Mouse (Mus musculus) stomach, embryonic 16.5 days (tissue): ENCODE results near the gene A430005L14Rik. TPM values are rescaled to one million over a fixed set of nuclear protein-coding genes. Genes with fewer than 3 reads are reported as not detected.

Source experiments
- ATAC-seq: fragments of 200-750 bp; cut with Nextera tagmentation; 2 replicates; pipeline ENCODE4 v1.8.0; 2017; ENCODE audit warnings: moderate number of reproducible peaks, moderate TSS enrichment; ENCODE audit not compliant: insufficient read depth, low FRiP score
- H3K27ac ChIP-seq: fragments of 300-500 bp; sonication (generic); 2 replicates; pipeline ENCODE4 v1.5.1; 2014; ENCODE audit warnings: low read length
- H3K27me3 ChIP-seq: fragments of 300-500 bp; sonication (generic); 2 replicates; pipeline ENCODE4 v1.6.1; 2014; ENCODE audit warnings: low read length, control low read depth, mixed read lengths; ENCODE audit not compliant: control insufficient read depth, insufficient read depth
- H3K36me3 ChIP-seq: fragments of 300-500 bp; sonication (generic); 2 replicates; pipeline ENCODE4 v1.6.1; 2014; ENCODE audit warnings: low read length; ENCODE audit not compliant: control insufficient read depth, insufficient read depth
- H3K4me1 ChIP-seq: fragments of 300-500 bp; sonication (generic); 2 replicates; pipeline ENCODE4 v1.6.1; 2014; ENCODE audit warnings: low read length, control low read depth, mixed read lengths; ENCODE audit not compliant: control insufficient read depth, insufficient read depth
- H3K4me2 ChIP-seq: fragments of 300-500 bp; sonication (generic); 2 replicates; pipeline ENCODE4 v1.6.1; 2014; ENCODE audit warnings: low read depth, low read length, mixed read lengths
- H3K4me3 ChIP-seq: fragments of 300-500 bp; sonication (generic); replicated peaks from 2 replicates; pipeline ENCODE4 v1.5.1; 2014; ENCODE audit warnings: mild to moderate bottlenecking, low read length
- H3K9ac ChIP-seq: fragments of 300-500 bp; sonication (generic); 2 replicates; pipeline ENCODE4 v1.6.1; 2014; ENCODE audit warnings: low read length
- H3K9me3 ChIP-seq: fragments of 300-500 bp; sonication (generic); replicated peaks from 2 replicates; pipeline ENCODE4 v1.6.1; 2016; ENCODE audit warnings: low read length, control low read depth; ENCODE audit not compliant: control insufficient read depth
- WGBS: fragments of 180-500 bp; shearing (Covaris S2); extraction: QIAGEN DNeasy Blood & Tissue Kit; methylation state at CpG from one replicate; pipeline ENCODE4 v1.1.7; 2014; 5-methylcytosine and 5-hydroxymethylcytosine counted together
- polyA plus RNA-seq: library from polyadenylated mRNA; unstranded; fragments of >200 nt; fragmentation: Nextera tagmentation; extraction: Ambion mirVana; gene quantifications from 2 replicates; pipeline ENCODE4 v1.2.1, GENCODE M21; 2015

Gene A430005L14Rik
- polyA plus RNA-seq, 1 experiment from 2014 or later, result 62.9 TPM

- H3K9me3 ChIP-seq, result no peaks in the 10 kb centered on the region
- no peak overlapping the region for H3K4me2 ChIP-seq
- H3K36me3 ChIP-seq, result peaks cover 13% of the 10 kb centered on the region; the same call in 1 of the 2 replicates
- H3K9ac ChIP-seq, result no peak overlapping the region
- 81% methylated on average over 7 of the region's 7 CpGs for WGBS
- H3K27me3 ChIP-seq, result no peaks in the 10 kb centered on the region
- ATAC-seq, result no peak
- H3K4me1 ChIP-seq, result peaks cover 10% of the 10 kb centered on the region
- H3K4me3 ChIP-seq, result no peak overlapping the region
- H3K27ac ChIP-seq, result no peak overlapping the region
Measured at GRCm38 (mm10) chr4:153962631-153963030, 5.6 kb downstream of the A430005L14Rik start.

GRCm38 (mm10) chr4:153966651-153967050 lies 9.6 kb downstream of the A430005L14Rik start:
- 84% methylated on average over 5 of the region's 5 CpGs for WGBS

GRCm38 (mm10) chr4:153967556-153967955 lies 10.5 kb downstream of the A430005L14Rik start:
- Histone ChIP-seq H3K4me1 (no peaks in the 10 kb centered on the region), H3K27me3 (no peaks in the 10 kb centered on the region), H3K9ac (no peak overlapping the region), H3K4me2 (no peak overlapping the region), H3K27ac (no peak overlapping the region), H3K4me3 (no peak overlapping the region), H3K9me3 (no peaks in the 10 kb centered on the region), H3K36me3 (peaks cover 6% of the 10 kb centered on the region; the same call in 1 of the 2 replicates)
- no peak for ATAC-seq
- 90% methylated on average over 2 of the region's 2 CpGs for WGBS

More at GRCm38 (mm10) chr4:153966651-153967050, 9.6 kb downstream of the A430005L14Rik start:
- Histone ChIP-seq H3K4me1 (no peaks in the 10 kb centered on the region), H3K9ac (no peak overlapping the region), H3K27ac (no peak overlapping the region), H3K4me3 (no peak overlapping the region), H3K4me2 (no peak overlapping the region), H3K36me3 (peaks cover 6% of the 10 kb centered on the region; the same call in 1 of the 2 replicates), H3K9me3 (no peaks in the 10 kb centered on the region), H3K27me3 (no peaks in the 10 kb centered on the region)
- ATAC-seq, result no peak

GRCm38 (mm10) chr4:153968063-153968462 lies 11.0 kb downstream of the A430005L14Rik start:
- H3K4me2 ChIP-seq, result no peak overlapping the region
- H3K4me3 ChIP-seq, result no peak overlapping the region
- peaks cover 6% of the 10 kb centered on the region; the same call in 1 of the 2 replicates for H3K36me3 ChIP-seq
- H3K4me1 ChIP-seq, result no peaks in the 10 kb centered on the region
- no peak overlapping the region for H3K9ac ChIP-seq
- 90% methylated on average over 2 of the region's 2 CpGs for WGBS
- H3K27me3 ChIP-seq, result no peaks in the 10 kb centered on the region
- no peak for ATAC-seq
- H3K9me3 ChIP-seq, result no peaks in the 10 kb centered on the region
- no peak overlapping the region for H3K27ac ChIP-seq

- H3K4me3 ChIP-seq, result peak within 1 kb of the TSS; percentile 69
- H3K27me3 ChIP-seq, result no peaks in the 10 kb centered on the region
- peak; percentile 98 for ATAC-seq
- peaks cover 8% of the 10 kb centered on the region for H3K4me1 ChIP-seq
- H3K9ac ChIP-seq, result peak within 1 kb of the TSS; percentile 81
- peak within 1 kb of the TSS; percentile 49; the same call in 1 of the 2 replicates for H3K27ac ChIP-seq
- 0 out of 2 replicates have a peak, but pooled peaks cover 1% of the 10 kb centered on the region for H3K36me3 ChIP-seq
- H3K9me3 ChIP-seq, result no peaks in the 10 kb centered on the region
- peak within 1 kb of the TSS; percentile 95 for H3K4me2 ChIP-seq
- 1% methylated on average over 68 of the region's 68 CpGs for WGBS
Measured at GRCm38 (mm10) chr4:153974431-153975291, 17.6 kb downstream of the A430005L14Rik start, which contains the start of the genes Dffb and Cep104. TSS of gene Dffb (minus strand) at chr4:153975126. TSS of gene Cep104 (plus strand) at chr4:153975194.

GRCm38 (mm10) chr4:153975292-153975662 lies 18.2 kb downstream of the A430005L14Rik start:
- Histone ChIP-seq H3K9ac (peak overlapping the region; percentile 81), H3K27ac (peak overlapping the region; percentile 49; the same call in 1 of the 2 replicates), H3K36me3 (0 out of 2 replicates have a peak, but pooled peaks cover 6% of the 10 kb centered on the region), H3K4me1 (peaks cover 8% of the 10 kb centered on the region), H3K9me3 (no peaks in the 10 kb centered on the region), H3K4me2 (peak overlapping the region; percentile 72), H3K27me3 (no peaks in the 10 kb centered on the region), H3K4me3 (peak overlapping the region; percentile 69)
- peak; percentile 56 for ATAC-seq
- WGBS, result under 1% methylated on average over 32 of the region's 33 CpGs

GRCm38 (mm10) chr4:153975768-153976167 lies 18.7 kb downstream of the A430005L14Rik start:
- Histone ChIP-seq H3K9me3 (no peaks in the 10 kb centered on the region), H3K4me3 (peak overlapping the region; percentile 69), H3K9ac (peak overlapping the region; percentile 81), H3K4me2 (peak overlapping the region; percentile 72), H3K36me3 (peaks cover 8% of the 10 kb centered on the region; the same call in 1 of the 2 replicates), H3K27ac (no peak overlapping the region), H3K4me1 (peaks cover 8% of the 10 kb centered on the region), H3K27me3 (no peaks in the 10 kb centered on the region)
- 33% methylated on average over 6 of the region's 6 CpGs for WGBS
- ATAC-seq, result no peak

GRCm38 (mm10) chr4:153979243-153979642 lies 22.2 kb downstream of the A430005L14Rik start:
- no peak overlapping the region for H3K4me3 ChIP-seq
- no peaks in the 10 kb centered on the region for H3K27me3 ChIP-seq
- no peak overlapping the region for H3K27ac ChIP-seq
- no peak overlapping the region for H3K4me2 ChIP-seq
- no peak overlapping the region for H3K9ac ChIP-seq
- peaks cover 8% of the 10 kb centered on the region for H3K4me1 ChIP-seq
- no peak for ATAC-seq
- H3K36me3 ChIP-seq, result peaks cover 11% of the 10 kb centered on the region; the same call in 1 of the 2 replicates
- no peaks in the 10 kb centered on the region for H3K9me3 ChIP-seq
- whole genome bisulfite sequencing, result 88% methylated on average over 10 of the region's 10 CpGs

- Histone ChIP-seq H3K4me3 (no peak overlapping the region), H3K27me3 (no peaks in the 10 kb centered on the region), H3K4me2 (no peak overlapping the region), H3K4me1 (peaks cover 8% of the 10 kb centered on the region), H3K27ac (no peak overlapping the region), H3K9me3 (no peaks in the 10 kb centered on the region), H3K36me3 (peaks cover 23% of the 10 kb centered on the region; the same call in 1 of the 2 replicates), H3K9ac (no peak overlapping the region)
- no peak for ATAC-seq
- 81% methylated on average over 10 of the region's 11 CpGs for WGBS
Measured at GRCm38 (mm10) chr4:153980470-153980869, 23.4 kb downstream of the A430005L14Rik start.
